Mouse (Mus musculus) bone marrow macrophage, adult 2 months (primary cell): ENCODE measurements around the gene Pyroxd2. TPM values are rescaled to one million over a fixed set of nuclear protein-coding genes. Genes with fewer than 3 reads are reported as not detected.

Source experiments
- H3K27ac ChIP-seq: 2 replicates; pipeline ENCODE4 v1.5.1; 2012; ENCODE audit warnings: low read depth, low read length; ENCODE audit not compliant: insufficient read depth
- H3K4me1 ChIP-seq: 2 replicates; pipeline ENCODE4 v1.6.1; 2012; ENCODE audit warnings: low read length; ENCODE audit not compliant: control insufficient read depth, insufficient read depth
- H3K4me3 ChIP-seq: 2 replicates; pipeline ENCODE4 v1.5.1; 2012; ENCODE audit warnings: mild to moderate bottlenecking, low read length, moderate library complexity; ENCODE audit not compliant: insufficient read depth
- CTCF ChIP-seq: IDR thresholded peaks from 2 replicates; pipeline ENCODE4 v1.5.1; 2012; ENCODE audit warnings: low read depth, mild to moderate bottlenecking, low read length, moderate library complexity
- POLR2A ChIP-seq: IDR thresholded peaks from 2 replicates; pipeline ENCODE4 v1.6.1; 2012; ENCODE audit warnings: mild to moderate bottlenecking, low read depth, low read length, borderline replicate concordance
- polyA plus RNA-seq: library from polyadenylated mRNA; stranded (reverse); fragments of >200 nt; gene quantifications from 2 replicates; pipeline ENCODE4 v1.2.4, GENCODE M21; 2012; ENCODE audit not compliant: missing spikeins, insufficient read depth, insufficient read length

Gene Pyroxd2
- polyA plus RNA-seq, 1 experiment = 2.9 TPM

DNA sequence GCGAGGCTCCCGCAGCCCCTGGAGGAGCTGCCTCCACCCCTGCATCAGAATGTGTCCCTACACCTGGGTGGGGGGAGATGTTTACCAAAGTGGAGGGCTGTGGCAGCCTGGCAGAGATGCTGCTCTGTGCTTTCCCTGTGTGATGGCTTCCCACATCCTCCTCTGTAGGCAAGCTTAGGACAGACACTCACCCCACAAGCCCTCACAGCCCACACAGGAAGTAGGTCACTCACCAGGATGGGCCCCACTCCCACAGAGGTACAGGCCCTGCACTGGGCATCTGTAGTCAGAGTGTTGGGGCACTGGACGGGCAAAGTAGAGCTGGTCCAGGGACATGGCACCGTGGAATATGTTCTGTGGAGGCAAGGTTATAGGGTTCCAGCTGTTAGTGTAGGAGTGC, 25.2 kb downstream of the Pyroxd2 start:
- no peak for TF ChIP-seq CTCF
- no peak for TF ChIP-seq POLR2A
- Histone ChIP-seq H3K4me1 (peaks cover 29% of the 10 kb centered on the region), H3K4me3 (no peak overlapping the region), H3K27ac (no peak overlapping the region)

DNA sequence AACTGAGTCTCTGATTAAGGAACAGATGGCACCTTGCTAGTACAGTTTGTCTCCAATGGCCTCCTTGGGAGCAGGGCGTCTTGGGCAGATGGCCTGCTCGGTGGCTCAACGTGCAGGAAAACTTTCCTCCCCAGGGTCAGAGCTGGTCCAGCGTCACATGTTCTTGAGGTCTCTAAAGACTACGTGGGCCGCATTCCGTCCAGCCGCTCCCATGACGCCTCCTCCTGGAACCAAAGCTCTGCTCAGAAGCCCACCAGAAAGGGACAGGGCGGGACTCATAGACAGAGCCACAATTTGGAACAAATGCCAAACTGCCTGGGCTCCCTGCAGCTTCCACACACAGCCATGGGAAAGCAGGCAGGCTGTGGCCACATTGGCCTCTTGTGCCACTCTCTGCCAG, 25.8 kb downstream of the Pyroxd2 start:
- no peak overlapping the region for H3K27ac ChIP-seq
- H3K4me3 ChIP-seq = no peak overlapping the region
- TF ChIP-seq CTCF (no peak), POLR2A (no peak)
- H3K4me1 ChIP-seq = peaks cover 36% of the 10 kb centered on the region

DNA sequence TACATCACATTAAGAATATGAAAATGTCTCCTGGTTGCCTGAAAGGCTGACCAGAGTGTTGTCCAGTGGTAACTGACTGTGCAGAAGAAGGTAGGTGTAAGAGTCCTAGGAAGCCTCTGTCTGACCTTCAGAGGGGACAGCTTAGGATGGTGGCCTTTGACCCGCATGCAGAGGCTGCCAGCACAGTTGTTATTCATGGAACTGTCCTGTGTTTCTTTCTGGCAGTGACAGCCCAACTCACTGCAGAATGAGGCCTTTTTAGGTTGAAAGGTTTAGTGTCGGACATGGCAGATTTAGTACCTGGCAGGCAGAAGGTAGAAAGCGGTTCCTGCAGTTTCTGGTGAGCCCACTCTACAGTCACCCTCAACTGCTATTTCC, 26.6 kb downstream of the Pyroxd2 start:
- Histone ChIP-seq H3K4me1 (peaks cover 38% of the 10 kb centered on the region), H3K4me3 (no peak overlapping the region), H3K27ac (no peak overlapping the region)
- TF ChIP-seq POLR2A = no peak
- no peak for TF ChIP-seq CTCF

DNA sequence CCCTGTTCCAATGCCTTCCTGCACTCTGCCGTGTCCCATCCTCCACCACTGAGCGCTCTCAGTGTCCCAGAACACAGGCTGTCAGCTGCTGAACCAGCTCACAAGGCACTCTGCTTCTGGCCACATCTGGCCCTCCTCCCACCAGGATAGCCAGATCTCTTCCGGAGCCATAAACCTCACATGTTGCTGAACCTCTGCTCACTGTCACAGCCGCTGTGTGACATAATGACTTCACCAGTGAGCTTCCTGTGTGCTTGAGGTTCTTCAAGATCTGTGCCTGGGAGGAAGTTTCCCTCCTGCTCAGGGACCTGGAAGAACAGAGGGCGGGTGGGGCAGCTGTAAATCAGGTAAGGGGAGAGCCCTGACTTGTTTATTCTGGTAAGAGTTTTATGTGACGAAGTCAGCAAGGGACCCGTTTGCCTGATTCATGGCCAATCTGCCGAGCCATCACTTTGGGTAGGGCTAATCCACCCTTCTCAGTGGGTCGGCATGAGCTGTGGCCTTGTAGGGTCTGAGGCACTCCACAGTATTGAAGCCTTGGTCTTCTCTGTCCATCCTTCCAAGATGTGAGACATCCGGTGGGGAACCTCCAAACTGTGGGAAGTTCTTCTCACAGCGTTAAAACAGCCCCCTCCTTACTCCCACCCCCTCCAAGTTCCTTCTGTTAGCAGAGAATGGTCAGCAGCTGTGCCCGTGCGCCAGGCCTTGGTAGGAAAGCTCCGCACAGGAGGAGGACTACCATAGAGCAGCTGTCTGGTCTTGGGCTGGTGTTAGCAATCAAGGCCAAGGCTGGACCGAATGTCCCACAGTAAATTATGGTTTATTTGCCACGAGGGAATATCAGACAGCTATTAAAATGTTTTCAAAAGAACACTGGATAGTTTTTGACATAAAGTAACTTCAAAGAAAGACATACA, 27.3 kb downstream of the Pyroxd2 start:
- TF ChIP-seq POLR2A (no peak), CTCF (no peak)
- H3K4me3 ChIP-seq = no peak overlapping the region
- H3K4me1 ChIP-seq = peaks cover 38% of the 10 kb centered on the region
- peak overlapping the region; percentile 60 for H3K27ac ChIP-seq

DNA sequence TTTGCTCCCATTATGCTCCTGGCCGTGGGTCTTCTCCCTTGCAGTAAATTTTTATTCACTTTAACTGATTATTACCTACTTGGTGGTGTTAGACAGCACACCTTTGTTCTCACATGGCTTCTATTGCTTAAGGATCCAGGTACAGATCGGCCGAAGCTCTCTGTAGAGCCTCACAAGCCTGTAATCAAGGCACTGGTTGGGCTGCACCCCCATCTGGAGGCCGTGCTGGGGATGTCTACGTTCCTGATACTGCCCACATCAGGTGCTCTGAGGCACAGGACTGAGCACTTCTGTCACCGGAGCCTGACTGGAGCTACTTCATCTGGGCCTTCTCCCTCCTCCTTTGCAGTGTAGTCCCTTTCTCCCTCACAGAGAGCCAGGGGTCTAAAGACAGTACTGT, 29.3 kb downstream of the Pyroxd2 start:
- H3K4me3 ChIP-seq = no peak overlapping the region
- H3K4me1 ChIP-seq = peaks cover 42% of the 10 kb centered on the region
- H3K27ac ChIP-seq = no peak overlapping the region
- no peak for TF ChIP-seq POLR2A
- no peak for TF ChIP-seq CTCF

DNA sequence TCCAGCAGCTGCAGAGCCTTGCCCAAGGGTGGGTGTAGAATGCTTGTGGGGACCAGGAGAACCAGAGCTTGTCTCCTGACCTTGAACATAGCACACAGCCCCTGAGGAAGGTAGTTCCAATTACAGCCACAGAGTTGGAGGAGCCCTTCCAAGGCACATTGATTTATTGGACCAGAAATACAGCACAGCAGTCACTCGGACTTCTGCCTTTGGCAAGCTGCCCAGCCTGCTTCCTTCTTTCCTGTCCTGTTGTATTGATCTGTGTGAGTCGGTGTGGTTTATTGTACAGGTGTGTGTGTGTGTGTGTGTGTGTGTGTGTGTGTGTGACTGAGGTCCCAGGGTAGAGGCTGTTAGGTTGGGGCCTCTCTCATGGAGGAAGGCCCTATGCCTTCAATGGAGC, 30.1 kb downstream of the Pyroxd2 start:
- Histone ChIP-seq H3K27ac (peak overlapping the region; percentile 6; the same call in 1 of the 2 replicates), H3K4me1 (peaks cover 46% of the 10 kb centered on the region), H3K4me3 (no peak overlapping the region)
- no peak for TF ChIP-seq CTCF
- no peak for TF ChIP-seq POLR2A

DNA sequence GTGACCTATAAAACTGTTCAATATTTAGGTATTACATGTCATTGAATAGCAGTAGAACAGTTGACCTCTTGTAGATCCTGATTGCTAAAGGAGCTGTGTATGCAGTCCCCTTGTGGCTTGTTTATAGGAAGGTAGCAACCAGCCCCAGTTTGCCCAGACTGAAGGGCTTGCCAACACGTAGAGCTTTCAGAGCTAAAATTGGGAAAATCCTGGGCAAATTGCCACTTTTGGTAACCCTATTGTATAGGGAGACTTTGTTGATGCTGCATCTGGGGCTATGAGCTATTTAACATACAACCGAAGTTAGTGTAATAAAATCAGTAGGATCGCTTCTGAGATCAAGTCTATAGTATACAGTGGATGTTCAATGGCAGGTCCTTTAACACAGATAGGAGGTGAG, 34.5 kb downstream of the Pyroxd2 start:
- no peak overlapping the region for H3K4me3 ChIP-seq
- no peak overlapping the region for H3K27ac ChIP-seq

DNA sequence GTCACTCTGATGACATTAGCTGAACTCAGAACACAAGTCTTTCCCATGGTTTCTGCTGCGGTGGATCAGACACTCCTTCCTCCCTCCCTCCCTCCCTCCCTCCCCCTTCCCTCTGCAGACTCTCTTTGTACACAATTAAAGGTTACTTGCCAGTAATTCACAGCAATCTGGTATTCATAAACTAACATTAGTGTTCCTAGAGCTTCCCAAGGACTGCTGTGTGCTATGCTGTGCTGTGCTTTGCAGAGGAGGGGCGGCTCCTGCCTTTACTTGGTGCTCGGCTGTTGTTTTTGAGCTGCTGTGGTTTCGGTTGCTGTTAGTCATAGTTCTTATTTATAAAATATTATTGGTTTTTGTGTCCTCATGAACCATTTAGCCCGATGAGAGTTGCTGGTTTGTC, 34.9 kb downstream of the Pyroxd2 start:
- TF ChIP-seq POLR2A (no peak), CTCF (no peak)
- peaks cover 60% of the 10 kb centered on the region for H3K4me1 ChIP-seq

More for the DNA sequence above, 34.5 kb downstream of the Pyroxd2 start:
- H3K4me1 ChIP-seq = peaks cover 60% of the 10 kb centered on the region
- TF ChIP-seq CTCF = no peak
- no peak for TF ChIP-seq POLR2A

DNA sequence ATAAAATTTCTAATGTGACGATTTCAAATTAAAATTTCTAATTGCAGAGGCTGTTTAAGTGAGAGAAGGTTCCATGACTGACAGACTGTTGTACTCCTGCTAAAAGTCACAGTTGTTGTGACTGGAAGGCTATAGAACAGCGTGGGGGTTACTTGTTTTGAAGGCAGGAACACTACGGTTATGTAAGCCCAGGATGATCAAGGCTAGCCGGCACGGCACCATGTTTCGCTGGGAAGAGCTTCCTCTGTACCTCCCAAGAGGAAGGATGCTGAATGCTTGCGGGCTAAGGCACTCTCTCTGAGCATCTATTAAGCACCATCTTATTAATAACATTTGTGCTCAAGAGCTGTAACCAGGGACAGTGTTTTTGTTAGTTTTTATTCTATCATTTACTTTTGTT, 36.1 kb downstream of the Pyroxd2 start:
- no peak overlapping the region for H3K4me3 ChIP-seq
- TF ChIP-seq POLR2A (no peak), CTCF (no peak)
- H3K27ac ChIP-seq = peak overlapping the region; percentile 57
- H3K4me1 ChIP-seq = peaks cover 56% of the 10 kb centered on the region

More for the DNA sequence above, 34.9 kb downstream of the Pyroxd2 start:
- Histone ChIP-seq H3K4me3 (no peak overlapping the region), H3K27ac (no peak overlapping the region)

DNA sequence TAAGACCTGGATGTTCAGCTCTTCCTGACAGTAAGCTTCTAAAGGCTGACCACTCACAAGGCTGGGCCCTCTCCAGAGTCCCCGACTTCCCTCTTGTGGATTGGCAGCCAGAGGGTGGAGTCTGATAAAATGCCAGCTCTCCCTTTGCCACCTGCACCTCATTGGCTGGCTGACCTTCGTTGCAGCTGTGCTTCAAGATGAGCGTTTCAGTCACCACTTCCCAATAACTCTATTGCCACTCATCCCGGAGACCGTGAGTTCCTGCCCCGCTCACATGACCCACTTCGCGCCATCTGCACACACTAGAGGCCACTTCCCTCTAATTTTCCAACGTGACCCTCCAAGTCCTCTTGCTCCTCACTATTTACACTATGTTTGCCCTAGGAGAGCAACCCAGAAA, 38.8 kb downstream of the Pyroxd2 start:
- Histone ChIP-seq H3K4me3 (no peak overlapping the region), H3K4me1 (peaks cover 52% of the 10 kb centered on the region), H3K27ac (peak overlapping the region; percentile 90)
- TF ChIP-seq POLR2A = no peak
- no peak for TF ChIP-seq CTCF
